Mouse (Mus musculus) right cerebral cortex, postnatal 10 days (tissue): ENCODE results near the gene Aldh3b2.

ENCODE experiments used
- DNase-seq, 2 experiments: peaks; one replicate each; pipeline ENCODE4 v3.0.0; 2021; ENCODE audit warnings: low spot score in 2 of 2

Gene Aldh3b2

DNA sequence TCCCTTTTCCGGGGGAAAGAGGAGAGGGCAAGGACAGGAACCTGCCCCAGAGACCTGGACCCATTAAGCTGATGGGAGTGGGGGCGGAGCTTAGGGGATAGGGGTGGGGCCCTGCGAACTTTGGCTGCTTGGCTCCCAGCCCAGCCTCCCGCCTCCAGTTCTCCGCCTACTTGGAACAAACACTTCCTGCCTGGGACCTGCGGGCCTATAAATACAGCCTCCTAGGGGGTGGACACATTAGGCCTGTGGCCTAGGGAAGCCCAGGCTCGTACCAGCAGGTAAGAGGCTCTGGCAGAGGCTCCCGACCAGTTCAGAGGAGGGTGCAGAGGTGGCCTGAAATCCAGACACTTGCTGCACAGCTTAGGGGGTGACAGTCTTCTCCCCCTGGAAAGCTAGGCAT, 14.2 kb downstream of the Aldh3b2 start, which contains the start of gene Acy3:
TSS of gene Acy3 (plus strand) at position 237 of the 400 bp plus-strand sequence.
- DNase-seq = peak in 1 of 2 experiments; percentile 55

DNA sequence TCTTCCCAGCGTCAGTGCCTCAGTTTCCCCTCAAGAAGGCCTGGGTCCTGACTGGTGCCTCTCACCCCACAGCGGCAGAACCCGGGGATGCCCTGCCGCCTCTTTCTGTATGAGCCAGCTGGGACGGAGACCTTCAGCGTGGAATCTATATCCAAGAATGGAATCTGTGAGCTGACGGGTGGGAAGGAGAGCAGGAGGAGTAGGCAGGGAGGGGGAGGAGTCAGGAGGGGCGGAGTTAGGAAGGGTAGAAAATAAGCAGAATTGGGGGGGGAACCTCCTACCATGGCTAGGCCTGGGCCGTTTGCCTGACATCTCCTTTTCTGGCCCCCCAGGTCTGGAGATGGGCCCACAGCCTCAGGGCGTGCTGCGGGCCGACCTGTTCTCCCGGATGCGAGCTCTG, 15.9 kb downstream of the Aldh3b2 start:
- no peak for DNase-seq

- no peak for DNase-seq
These were observed 16.6 kb downstream of the Aldh3b2 start for GRCm38 (mm10) chr19:3988750-3989149.

GRCm38 (mm10) chr19:3990804-3991203, 18.7 kb downstream of the Aldh3b2 start:
- no peak for DNase-seq

DNA sequence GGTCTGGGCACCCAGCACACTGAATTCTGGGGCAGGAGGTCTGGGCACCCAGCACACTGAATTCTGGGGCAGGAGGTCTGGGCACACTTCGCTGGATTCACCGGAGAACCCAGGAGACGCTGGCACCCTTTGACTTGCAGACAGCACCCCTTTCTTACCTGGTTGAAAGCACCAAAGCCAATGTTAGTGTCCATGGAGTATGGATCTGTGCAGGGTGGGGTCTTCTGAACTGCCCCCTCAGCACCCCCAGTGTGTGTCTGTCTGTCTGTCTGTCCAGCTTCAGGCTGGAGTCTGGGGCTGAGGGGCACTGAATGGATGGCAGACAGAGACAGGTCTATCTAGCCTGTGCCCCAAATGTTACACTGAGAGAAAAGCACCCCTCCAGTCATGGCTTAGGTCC, 19.4 kb downstream of the Aldh3b2 start:
- no peak for DNase-seq

GRCm38 (mm10) chr19:3991966-3992365, 19.8 kb downstream of the Aldh3b2 start:
- no peak for DNase-seq

DNA sequence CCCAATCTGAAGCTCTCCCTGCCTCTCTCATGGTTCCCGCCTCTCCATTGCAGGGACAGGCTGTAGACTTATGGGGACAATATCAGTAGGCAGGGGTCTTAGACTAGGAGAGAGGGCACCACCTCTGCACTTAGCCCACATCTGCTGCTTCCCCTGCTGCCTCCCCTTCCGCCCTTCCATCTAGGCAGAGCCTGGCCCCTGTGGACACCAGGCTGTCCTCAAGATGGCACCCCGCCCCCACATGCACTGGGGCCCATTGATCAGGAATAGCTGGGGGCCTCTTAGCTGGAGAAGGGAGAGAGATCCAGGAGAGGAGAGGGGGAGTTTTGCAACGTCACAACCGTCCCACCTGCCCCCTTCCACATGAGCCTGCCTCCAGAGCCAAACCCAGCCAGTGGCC, 20.3 kb downstream of the Aldh3b2 start, which contains the start of gene Tbx10:
TSS of gene Tbx10 (plus strand) at position 337 of the 400 bp plus-strand sequence.
- no peak for DNase-seq

DNA sequence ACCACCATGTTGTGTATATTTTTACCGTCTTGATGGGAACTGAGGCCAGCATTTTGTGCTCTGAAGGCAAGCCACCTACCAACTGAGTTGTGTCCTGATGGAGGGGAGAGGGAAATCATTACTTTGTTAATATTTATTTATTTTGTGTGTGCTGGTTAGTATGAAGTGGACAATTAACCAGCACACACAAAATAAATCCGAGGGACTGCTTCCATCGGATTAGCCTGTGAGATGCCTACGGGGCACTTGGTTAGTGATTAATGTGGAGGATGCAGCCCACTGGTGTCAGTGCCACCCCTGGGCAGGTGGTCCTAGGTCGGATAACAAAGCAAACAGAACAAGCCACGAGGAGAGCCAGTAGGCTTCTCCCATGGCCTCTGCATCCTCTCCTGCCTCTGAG, 22.8 kb downstream of the Aldh3b2 start:
- DNase-seq = no peak

DNA sequence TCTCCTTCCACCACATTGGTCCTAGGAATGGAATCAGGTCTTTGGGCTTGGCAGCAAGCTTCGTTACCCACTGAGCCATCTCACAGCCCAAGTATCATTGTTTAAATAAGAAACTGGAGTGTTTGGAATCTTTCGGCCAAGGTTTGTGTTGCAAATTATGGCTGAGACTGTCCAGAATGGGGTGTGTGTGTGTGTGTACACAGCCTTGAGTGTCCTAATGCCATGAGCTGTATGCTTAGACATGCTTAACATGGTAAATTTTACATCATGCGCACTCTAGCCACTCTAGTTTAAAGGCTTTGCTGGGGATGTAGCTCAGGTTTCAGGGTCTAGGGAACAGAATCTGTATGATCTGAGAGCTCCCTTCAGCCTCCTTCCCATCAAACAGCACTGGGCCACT, 23.4 kb downstream of the Aldh3b2 start:
- no peak for DNase-seq

DNA sequence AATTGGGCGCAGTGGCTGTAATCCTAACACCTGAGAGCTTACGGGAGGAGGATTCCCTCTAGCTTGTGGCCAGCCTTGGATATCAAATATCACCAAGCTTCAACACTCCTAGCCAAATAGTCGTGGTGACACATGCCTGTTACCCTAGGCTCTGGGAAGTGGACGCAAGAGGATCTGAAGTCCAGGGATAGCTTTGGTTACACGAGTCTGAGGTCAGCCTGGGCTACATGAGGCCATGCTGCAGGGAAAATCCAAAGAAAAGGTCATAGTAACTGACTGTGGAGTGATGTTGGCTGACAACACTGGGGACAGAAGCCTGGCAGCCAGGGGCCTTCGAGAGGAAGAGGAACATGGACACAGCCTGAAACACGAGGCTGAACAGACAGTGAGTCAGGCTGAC, 24.0 kb downstream of the Aldh3b2 start:
- no peak for DNase-seq

DNA sequence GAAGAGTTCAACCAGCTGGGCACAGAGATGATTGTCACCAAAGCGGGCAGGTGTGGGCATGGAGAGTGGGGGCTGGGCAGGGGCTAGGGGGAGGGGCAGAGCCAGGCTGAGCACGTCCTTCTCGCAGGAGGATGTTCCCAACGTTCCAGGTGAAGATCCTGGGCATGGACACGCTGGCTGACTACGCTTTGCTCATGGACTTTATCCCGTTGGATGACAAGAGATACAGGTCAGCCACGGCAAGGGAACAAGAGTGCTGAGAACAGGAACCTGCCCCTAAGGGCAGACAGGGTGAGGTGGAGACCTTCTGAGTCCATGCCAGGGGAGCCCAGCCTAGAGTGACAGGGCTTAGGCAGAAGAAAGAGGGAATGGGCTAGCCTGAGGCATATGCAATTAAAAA, 24.6 kb downstream of the Aldh3b2 start:
- no peak for DNase-seq

DNA sequence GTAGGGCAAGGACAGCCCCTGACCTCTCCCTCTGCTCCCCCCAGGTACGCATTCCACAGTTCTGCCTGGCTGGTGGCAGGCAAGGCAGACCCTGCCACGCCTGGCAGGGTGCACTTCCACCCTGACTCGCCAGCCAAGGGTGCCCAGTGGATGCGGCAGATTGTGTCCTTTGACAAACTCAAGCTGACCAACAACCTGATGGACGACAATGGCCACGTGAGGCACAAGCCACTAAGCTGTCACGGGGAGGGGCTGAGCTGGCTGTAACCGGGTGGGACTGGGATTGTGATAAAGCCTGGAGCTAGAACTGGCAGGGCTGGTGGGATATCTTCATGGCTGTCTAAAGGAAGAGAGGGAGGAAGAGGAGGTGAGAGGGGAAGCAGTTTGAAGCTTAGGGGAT, 25.1 kb downstream of the Aldh3b2 start:
- DNase-seq = no peak

DNA sequence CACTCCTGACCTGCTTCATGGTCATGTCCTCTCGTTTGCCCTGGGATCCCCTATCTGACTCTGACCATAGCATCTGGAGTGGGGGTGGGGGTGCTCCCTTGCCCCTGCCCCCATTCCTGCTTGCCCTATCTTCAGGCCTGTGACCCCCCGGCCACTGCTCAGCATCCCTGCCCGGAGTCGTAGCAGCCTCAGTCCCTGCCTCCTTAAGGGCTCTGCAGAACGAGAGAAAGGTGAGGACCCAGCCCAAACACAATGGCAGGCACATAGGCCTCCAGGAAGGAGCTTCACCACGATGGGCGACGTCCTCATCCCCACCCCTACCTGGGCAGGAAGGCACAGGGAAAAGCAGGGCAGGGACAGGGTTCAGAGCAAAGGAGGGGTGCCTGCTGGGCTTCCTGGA, 26.2 kb downstream of the Aldh3b2 start:
- DNase-seq = no peak

DNA sequence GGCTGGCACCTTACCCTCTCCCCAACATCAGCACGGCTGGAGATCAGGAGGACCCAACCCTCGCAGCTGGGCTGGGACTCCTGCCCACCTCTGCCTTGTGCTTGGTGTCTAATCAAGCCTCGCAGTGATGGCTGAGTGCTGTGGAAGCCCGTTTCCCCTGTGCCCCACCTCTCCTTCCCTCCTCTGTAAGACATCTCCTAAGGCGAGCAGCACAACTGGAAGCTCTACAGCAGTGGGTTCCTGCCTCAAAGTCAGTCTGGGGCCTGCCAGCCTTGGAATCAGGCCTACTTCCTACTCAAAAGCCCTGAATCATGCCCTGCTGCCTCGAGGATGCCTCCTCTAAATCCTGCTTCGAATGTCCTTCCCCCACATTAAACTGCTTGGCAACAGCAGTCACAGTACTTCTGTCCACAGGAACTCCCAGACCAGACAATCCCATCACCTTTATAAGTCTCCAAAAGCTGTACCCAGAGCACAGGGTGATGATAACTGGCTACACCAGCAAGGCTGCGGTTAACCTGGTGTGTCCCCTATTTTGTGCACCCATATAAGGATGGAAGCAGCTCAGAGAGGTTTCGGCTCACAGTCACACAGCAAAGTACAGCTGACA, 27.1 kb downstream of the Aldh3b2 start:
- DNase-seq = no peak

DNA sequence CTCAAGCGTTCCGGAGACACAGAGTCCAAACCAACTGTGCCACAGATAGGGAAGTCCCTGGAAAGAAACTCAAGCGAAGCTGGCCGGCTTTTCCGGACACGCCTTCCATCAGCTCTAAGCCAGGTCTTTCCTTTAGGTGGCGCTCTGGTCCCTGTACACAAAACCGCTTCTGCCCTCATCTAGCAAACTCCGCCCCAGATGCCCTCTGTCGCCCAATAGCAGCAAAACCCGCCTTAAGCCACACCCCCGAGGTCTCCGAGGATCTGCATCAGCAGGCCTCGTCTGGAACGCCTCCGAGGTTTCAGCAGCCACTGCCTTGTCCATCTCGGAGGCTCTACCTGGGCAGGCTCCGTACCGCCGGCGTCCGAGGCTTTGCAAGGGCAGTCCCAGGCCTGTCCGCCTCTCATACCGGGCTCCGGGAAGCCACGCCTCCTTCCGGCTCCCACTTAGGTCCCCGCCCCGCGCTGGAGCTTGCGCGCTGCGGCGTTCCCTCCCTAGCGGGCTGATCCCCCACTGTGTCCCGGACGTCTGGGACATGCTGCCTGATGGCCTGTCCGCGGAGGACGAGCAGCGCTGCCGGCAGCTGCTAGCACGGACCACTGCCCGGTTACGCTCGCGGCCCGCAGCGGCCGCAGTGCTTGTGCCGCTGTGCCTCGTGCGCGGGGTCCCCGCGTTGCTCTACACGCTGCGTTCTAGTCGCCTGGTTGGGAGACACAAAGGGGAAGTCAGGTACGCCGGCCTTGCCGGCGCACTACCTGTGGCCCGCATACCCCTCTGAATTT, 28.2 kb downstream of the Aldh3b2 start, which contains the start of the genes Nudt8 and Gm49405:
TSS of gene Nudt8 (plus strand) at position 462 of the 782 bp plus-strand sequence.
TSS of gene Gm49405 (plus strand) at position 508 of the 782 bp plus-strand sequence.
- DNase-seq = peak; percentile 95

DNA sequence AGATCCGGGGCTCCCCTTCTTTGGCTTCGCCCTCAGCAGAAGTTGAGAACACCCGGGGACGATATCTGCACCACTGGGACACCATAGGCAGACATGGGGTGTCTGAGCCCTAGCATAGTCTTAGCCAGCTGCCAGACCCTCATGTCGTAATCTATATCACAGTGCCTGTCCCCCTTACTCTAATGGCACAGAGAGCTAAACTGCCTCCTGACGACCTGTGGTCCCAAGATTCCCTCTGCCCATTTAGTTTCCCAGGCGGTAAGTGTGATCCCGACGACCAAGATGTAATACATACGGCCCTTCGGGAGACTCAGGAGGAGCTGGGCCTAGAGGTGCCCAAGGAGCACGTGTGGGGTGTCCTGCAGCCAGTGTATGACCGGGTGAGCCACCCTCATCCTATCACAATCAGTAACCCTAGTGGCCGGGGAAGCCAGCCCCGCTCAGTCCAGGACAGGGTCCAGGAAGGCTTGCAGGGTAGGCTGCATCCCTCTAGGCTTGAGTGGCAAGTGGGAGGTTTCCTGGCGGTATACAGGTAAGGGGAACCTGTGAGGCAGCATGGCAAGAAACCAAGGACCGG, 28.9 kb downstream of the Aldh3b2 start:
- no peak for DNase-seq

DNA sequence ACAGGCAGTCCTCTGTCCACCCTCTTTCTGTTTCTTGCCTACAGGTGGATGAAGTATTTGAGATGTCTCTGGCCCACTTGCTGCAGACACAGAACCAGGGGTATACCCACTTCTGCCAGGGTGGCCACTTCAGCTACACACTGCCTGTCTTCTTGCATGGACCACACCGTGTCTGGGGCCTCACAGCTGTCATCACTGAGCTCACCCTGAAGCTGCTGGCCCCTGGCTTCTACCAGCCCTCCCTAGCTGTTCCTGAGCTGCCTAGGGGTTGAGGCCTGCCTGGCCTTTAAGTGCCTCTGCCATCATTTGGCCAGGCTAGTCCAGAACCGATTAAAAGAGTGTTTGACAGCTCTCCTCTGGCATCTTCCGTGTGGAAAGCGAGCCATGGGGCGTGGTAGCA, 29.6 kb downstream of the Aldh3b2 start:
- no peak for DNase-seq

- no peak for DNase-seq
These were observed 31.0 kb downstream of the Aldh3b2 start, which contains the start of gene Doc2g for GRCm38 (mm10) chr19:4003112-4003511. Gene Doc2g (plus strand): TSS chr19:4003313.

DNA sequence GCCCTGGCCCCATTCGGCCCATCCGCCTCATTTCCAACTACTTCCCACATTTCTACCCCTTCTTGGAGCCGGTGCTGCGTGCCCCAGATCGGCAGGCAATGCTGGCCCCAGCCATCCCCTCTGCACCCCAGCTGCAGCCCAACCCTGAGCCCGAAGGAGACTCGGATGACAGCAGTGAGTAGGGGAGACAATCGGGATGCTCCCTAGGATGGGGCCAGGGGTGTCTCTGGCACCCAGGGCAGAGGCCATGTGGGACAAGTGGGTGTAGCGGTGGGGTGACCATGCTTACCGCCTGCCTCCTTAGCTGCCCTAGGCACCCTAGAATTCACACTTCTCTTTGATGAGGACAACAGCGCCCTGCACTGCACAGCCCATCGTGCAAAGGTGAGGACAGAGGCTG, 31.5 kb downstream of the Aldh3b2 start:
- DNase-seq = no peak

- no peak for DNase-seq
These were observed 32.2 kb downstream of the Aldh3b2 start for GRCm38 (mm10) chr19:4004331-4004730.

GRCm38 (mm10) chr19:4005091-4005490, 33.0 kb downstream of the Aldh3b2 start:
- DNase-seq = no peak

DNA sequence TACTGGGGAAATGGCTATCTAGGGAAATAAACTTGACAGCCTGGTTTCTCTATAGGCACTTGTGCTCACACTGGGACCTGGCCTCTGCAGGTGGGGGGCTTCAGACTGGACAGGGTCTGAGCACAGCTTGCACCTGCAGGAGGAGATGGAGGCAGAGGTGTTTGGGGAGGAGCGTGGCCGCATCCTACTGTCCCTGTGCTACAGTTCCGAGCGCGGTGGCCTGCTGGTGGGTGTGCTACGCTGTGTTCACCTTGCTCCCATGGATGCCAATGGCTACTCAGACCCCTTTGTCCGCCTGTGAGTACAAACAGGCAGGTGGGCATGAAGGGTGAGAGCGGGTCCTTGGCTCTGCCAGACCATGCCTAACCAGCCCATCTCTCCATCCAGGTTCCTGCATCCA, 33.8 kb downstream of the Aldh3b2 start:
- DNase-seq = no peak

DNA sequence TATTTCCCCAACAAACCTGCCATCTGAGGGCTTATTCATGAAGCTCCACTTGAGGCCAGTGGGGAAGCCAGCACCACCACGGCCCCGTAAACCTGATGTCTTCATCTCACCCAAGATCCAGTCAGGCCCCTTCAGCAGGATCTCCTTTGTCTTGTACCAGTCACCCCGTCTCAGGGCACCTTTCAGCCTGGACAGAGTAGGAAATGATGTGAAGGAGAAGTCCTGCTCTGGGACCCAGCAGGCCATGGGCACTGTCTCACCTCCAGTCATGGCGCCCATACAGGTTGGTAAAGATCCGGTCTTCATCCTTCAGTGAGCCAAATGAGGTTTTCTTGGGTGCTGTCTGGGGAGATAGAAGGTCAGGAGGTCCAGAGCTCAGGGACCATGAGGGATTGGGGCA, 39.0 kb downstream of the Aldh3b2 start:
- no peak for DNase-seq
